Mouse (Mus musculus): ENCODE results near the gene Twf2. TPM values are rescaled to one million over a fixed set of nuclear protein-coding genes. Genes with fewer than 3 reads are reported as not detected.

Gene Twf2
- polyA plus RNA-seq, 1 experiment from 2014 or later = 21.2 TPM

GRCm38 (mm10) chr9:106201895-106202294, 1.0 kb upstream of the Twf2 start:
- Histone ChIP-seq H3K4me3 (ENCODE audit: low read depth, low read length) (no peak overlapping the region), H3K36me3 (ENCODE audit: control insufficient read depth, insufficient read depth) (no peaks in the 10 kb centered on the region), H3K4me1 (ENCODE audit: control insufficient read depth, low read depth, low read length) (peaks cover 16% of the 10 kb centered on the region), H3K9me3 (replicated peaks; ENCODE audit: control insufficient read depth, low read length) (no peaks in the 10 kb centered on the region), H3K9ac (ENCODE audit: low read depth, low read length) (no peak overlapping the region), H3K27ac (ENCODE audit: low read length) (no peak overlapping the region), H3K4me2 (ENCODE audit: low read depth, low read length) (peak overlapping the region; percentile 91; the same call in 1 of the 2 replicates), H3K27me3 (ENCODE audit: control insufficient read depth, insufficient read depth, low read depth, low read length) (no peaks in the 10 kb centered on the region)
- 66% methylated on average over 3 of the region's 3 CpGs for WGBS (ENCODE audit: insufficient replicate concordance)
- no peak for ATAC-seq (ENCODE audit: low read depth)

GRCm38 (mm10) chr9:106203990-106204851, 1.3 kb downstream of the Twf2 start:
- H3K27ac ChIP-seq (ENCODE audit: low read length) = peak overlapping the region; percentile 2
- WGBS (ENCODE audit: insufficient replicate concordance) = 18% methylated on average over 7 of the region's 7 CpGs
- no peaks in the 10 kb centered on the region for H3K36me3 ChIP-seq (ENCODE audit: control insufficient read depth, insufficient read depth)
- H3K4me2 ChIP-seq (ENCODE audit: low read depth, low read length) = peak overlapping the region; percentile 91
- no peaks in the 10 kb centered on the region for H3K9me3 ChIP-seq (replicated peaks; ENCODE audit: control insufficient read depth, low read length)
- no peak overlapping the region; the same call in 1 of the 2 replicates for H3K9ac ChIP-seq (ENCODE audit: low read depth, low read length)
- no peaks in the 10 kb centered on the region for H3K27me3 ChIP-seq (ENCODE audit: control insufficient read depth, insufficient read depth, low read depth, low read length)
- peak overlapping the region; percentile 73 for H3K4me3 ChIP-seq (ENCODE audit: low read depth, low read length)
- peaks cover 14% of the 10 kb centered on the region for H3K4me1 ChIP-seq (ENCODE audit: control insufficient read depth, low read depth, low read length)
- no peak for ATAC-seq (ENCODE audit: low read depth)

DNA sequence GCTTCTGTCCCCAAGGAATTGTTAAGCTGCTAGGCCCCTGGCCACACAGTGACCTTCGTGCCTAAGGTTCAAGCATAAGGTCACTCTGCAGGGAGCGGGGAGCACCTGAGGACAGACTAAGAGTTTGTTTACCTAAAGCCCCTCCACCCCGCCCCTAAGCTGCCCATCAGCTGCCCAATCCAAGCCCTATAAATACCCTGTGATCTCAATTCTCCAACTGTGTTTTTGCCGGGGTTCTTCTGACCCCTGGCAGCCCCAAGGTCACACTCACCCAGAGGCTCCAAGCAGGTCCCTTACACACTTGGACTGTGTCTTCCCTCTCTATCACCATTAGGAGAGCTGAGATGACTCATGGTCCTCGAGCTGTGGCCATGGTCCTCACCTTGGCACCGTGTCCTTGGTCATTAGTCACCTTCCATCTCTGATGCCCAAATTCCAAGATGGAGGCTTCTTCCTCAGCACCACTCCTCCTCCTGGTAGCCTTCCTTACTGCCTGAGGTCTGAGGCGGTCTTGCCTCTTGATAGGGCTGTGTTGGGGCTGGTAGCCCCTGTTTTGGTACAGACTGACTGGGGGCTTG, 2.9 kb downstream of the Twf2 start:
- Histone ChIP-seq H3K36me3 (ENCODE audit: control insufficient read depth, insufficient read depth) (no peaks in the 10 kb centered on the region), H3K4me1 (ENCODE audit: control insufficient read depth, low read depth, low read length) (peaks cover 14% of the 10 kb centered on the region), H3K27me3 (ENCODE audit: control insufficient read depth, insufficient read depth, low read depth, low read length) (no peaks in the 10 kb centered on the region), H3K4me3 (ENCODE audit: low read depth, low read length) (no peak overlapping the region), H3K4me2 (ENCODE audit: low read depth, low read length) (no peak overlapping the region), H3K9me3 (replicated peaks; ENCODE audit: control insufficient read depth, low read length) (no peaks in the 10 kb centered on the region), H3K27ac (ENCODE audit: low read length) (no peak overlapping the region), H3K9ac (ENCODE audit: low read depth, low read length) (no peak overlapping the region)
- 63% methylated on average over 7 of the region's 7 CpGs for WGBS (ENCODE audit: insufficient replicate concordance)
- ATAC-seq (ENCODE audit: low read depth) = no peak

- no peak overlapping the region for H3K4me2 ChIP-seq (ENCODE audit: low read depth, low read length)
- no peak for ATAC-seq (ENCODE audit: low read depth)
- no peak overlapping the region for H3K4me3 ChIP-seq (ENCODE audit: low read depth, low read length)
- H3K9ac ChIP-seq (ENCODE audit: low read depth, low read length) = no peak overlapping the region
- no peaks in the 10 kb centered on the region for H3K9me3 ChIP-seq (replicated peaks; ENCODE audit: control insufficient read depth, low read length)
- no peaks in the 10 kb centered on the region for H3K36me3 ChIP-seq (ENCODE audit: control insufficient read depth, insufficient read depth)
- H3K27ac ChIP-seq (ENCODE audit: low read length) = no peak overlapping the region
- 64% methylated on average over 2 of the region's 2 CpGs for WGBS (ENCODE audit: insufficient replicate concordance)
- H3K27me3 ChIP-seq (ENCODE audit: control insufficient read depth, insufficient read depth, low read depth, low read length) = no peaks in the 10 kb centered on the region
- H3K4me1 ChIP-seq (ENCODE audit: control insufficient read depth, low read depth, low read length) = peaks cover 17% of the 10 kb centered on the region
Measured at GRCm38 (mm10) chr9:106206515-106206914, 3.6 kb downstream of the Twf2 start.

DNA sequence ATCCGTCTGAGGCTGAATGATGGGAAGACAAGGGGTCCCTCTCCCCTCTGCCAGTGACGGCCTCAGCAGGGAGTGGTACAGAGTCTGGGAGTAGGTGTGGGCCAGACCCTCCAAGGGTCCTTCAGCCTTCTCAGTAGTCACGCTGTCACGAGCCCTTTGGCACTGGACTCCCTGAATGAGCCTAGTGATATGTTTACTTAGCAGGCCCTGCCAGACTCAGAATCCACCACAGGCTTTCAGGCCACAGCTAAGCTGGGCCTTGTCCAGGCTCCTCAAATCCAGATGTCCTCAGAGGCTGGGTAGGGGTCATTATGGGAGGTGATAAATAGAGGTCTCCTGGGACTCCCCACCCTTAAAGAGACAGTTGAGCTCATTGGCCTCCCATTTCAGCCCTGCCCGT, 5.3 kb downstream of the Twf2 start:
- H3K27me3 ChIP-seq (ENCODE audit: control insufficient read depth, insufficient read depth, low read depth, low read length) = no peaks in the 10 kb centered on the region
- H3K4me2 ChIP-seq (ENCODE audit: low read depth, low read length) = no peak overlapping the region
- no peak overlapping the region for H3K27ac ChIP-seq (ENCODE audit: low read length)
- no peaks in the 10 kb centered on the region for H3K36me3 ChIP-seq (ENCODE audit: control insufficient read depth, insufficient read depth)
- H3K9me3 ChIP-seq (replicated peaks; ENCODE audit: control insufficient read depth, low read length) = no peaks in the 10 kb centered on the region
- H3K4me3 ChIP-seq (ENCODE audit: low read depth, low read length) = no peak overlapping the region
- ATAC-seq (ENCODE audit: low read depth) = no peak
- WGBS (ENCODE audit: insufficient replicate concordance) = 76% methylated on average over 5 of the region's 5 CpGs
- peaks cover 15% of the 10 kb centered on the region for H3K4me1 ChIP-seq (ENCODE audit: control insufficient read depth, low read depth, low read length)
- no peak overlapping the region for H3K9ac ChIP-seq (ENCODE audit: low read depth, low read length)

- Histone ChIP-seq H3K27ac (ENCODE audit: low read length) (no peak overlapping the region), H3K4me1 (ENCODE audit: control insufficient read depth, low read depth, low read length) (peaks cover 7% of the 10 kb centered on the region), H3K9ac (ENCODE audit: low read depth, low read length) (no peak overlapping the region), H3K27me3 (ENCODE audit: control insufficient read depth, insufficient read depth, low read depth, low read length) (no peaks in the 10 kb centered on the region), H3K4me3 (ENCODE audit: low read depth, low read length) (no peak overlapping the region), H3K36me3 (ENCODE audit: control insufficient read depth, insufficient read depth) (no peaks in the 10 kb centered on the region; the same call in 1 of the 2 replicates), H3K9me3 (replicated peaks; ENCODE audit: control insufficient read depth, low read length) (no peaks in the 10 kb centered on the region), H3K4me2 (ENCODE audit: low read depth, low read length) (no peak overlapping the region)
- no peak for ATAC-seq (ENCODE audit: low read depth)
- 62% methylated on average over 4 of the region's 4 CpGs for WGBS (ENCODE audit: insufficient replicate concordance)
Measured at GRCm38 (mm10) chr9:106209954-106210353, 7.0 kb downstream of the Twf2 start.

DNA sequence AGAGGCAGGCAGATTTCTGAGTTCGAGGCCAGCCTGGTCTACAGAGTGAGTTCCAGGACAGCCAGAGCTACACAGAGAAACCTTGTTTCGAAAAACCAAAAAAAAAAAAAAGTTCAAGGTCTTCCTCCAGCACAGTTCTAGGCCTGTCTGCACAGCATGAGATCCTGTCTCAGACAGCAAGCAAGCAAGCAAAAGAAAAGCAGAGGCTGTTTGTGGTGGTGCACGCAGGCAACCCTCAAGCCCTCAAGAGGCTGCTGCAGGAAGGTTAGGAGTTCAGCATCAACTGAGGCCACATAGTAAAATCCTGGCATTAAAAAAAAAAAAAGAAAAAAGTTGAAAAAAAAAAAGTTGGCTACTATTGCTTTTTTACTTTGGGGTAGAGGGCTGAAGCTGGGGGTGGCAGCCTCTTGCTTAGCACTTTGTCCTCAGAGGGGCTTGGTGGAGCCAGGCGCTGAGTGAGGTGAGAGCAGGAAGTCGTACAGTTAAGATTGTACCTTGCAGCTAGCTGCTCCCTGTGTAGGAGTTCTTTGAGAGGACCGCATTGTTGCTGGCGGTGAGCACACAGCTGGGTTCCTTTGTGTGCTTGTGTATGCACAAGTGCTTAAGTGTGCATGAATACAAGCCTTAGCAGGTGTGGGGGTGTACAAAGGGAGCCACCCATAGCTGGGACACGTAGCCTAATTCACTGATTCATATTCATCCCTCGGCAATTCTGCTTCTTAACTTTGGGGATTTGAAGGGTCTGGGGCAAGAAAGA, 8.1 kb downstream of the Twf2 start:
- H3K27me3 ChIP-seq (ENCODE audit: control insufficient read depth, insufficient read depth, low read depth, low read length) = no peaks in the 10 kb centered on the region
- H3K27ac ChIP-seq (ENCODE audit: low read length) = no peak overlapping the region
- no peaks in the 10 kb centered on the region; the same call in 1 of the 2 replicates for H3K36me3 ChIP-seq (ENCODE audit: control insufficient read depth, insufficient read depth)
- H3K4me3 ChIP-seq (ENCODE audit: low read depth, low read length) = no peak overlapping the region
- ATAC-seq (ENCODE audit: low read depth) = no peak
- H3K4me1 ChIP-seq (ENCODE audit: control insufficient read depth, low read depth, low read length) = peaks cover 7% of the 10 kb centered on the region
- H3K9ac ChIP-seq (ENCODE audit: low read depth, low read length) = no peak overlapping the region
- no peak overlapping the region for H3K4me2 ChIP-seq (ENCODE audit: low read depth, low read length)
- 69% methylated on average over 9 of the region's 9 CpGs for WGBS (ENCODE audit: insufficient replicate concordance)
- no peaks in the 10 kb centered on the region for H3K9me3 ChIP-seq (replicated peaks; ENCODE audit: control insufficient read depth, low read length)

GRCm38 (mm10) chr9:106211680-106212593, 9.0 kb downstream of the Twf2 start:
- peak overlapping the region; percentile 40 for H3K4me3 ChIP-seq (ENCODE audit: low read depth, low read length)
- no peaks in the 10 kb centered on the region; the same call in 1 of the 2 replicates for H3K36me3 ChIP-seq (ENCODE audit: control insufficient read depth, insufficient read depth)
- peaks cover 7% of the 10 kb centered on the region for H3K4me1 ChIP-seq (ENCODE audit: control insufficient read depth, low read depth, low read length)
- H3K27ac ChIP-seq (ENCODE audit: low read length) = no peak overlapping the region
- WGBS (ENCODE audit: insufficient replicate concordance) = 30% methylated on average over 37 of the region's 37 CpGs
- peak overlapping the region; percentile 64 for H3K4me2 ChIP-seq (ENCODE audit: low read depth, low read length)
- 0 out of 2 replicates have a peak overlapping the region, but pooled peaks have one; percentile 29 for H3K9ac ChIP-seq (ENCODE audit: low read depth, low read length)
- ATAC-seq (ENCODE audit: low read depth) = peak; percentile 76
- H3K9me3 ChIP-seq (replicated peaks; ENCODE audit: control insufficient read depth, low read length) = no peaks in the 10 kb centered on the region
- H3K27me3 ChIP-seq (ENCODE audit: control insufficient read depth, insufficient read depth, low read depth, low read length) = no peaks in the 10 kb centered on the region
